Mouse (Mus musculus) liver, embryonic 14.5 days (tissue): ENCODE results near the gene Ank2. TPM values are rescaled to one million over a fixed set of nuclear protein-coding genes. Genes with fewer than 3 reads are reported as not detected.

ENCODE experiments used
- ATAC-seq: fragments of 200-750 bp; cut with Nextera tagmentation; 2 replicates; pipeline ENCODE4 v1.8.0; 2017; ENCODE audit warnings: moderate number of reproducible peaks, mild to moderate bottlenecking, moderate library complexity; ENCODE audit not compliant: insufficient read depth
- DNase-seq, 3 experiments: peaks; one replicate each; pipeline ENCODE4 v3.0.0-alpha.2; 2012 to 2013; ENCODE audit warnings: low read depth in 3 of 3, low spot score in 3 of 3
- H3K27ac ChIP-seq: fragments of 300-500 bp; sonication (generic); 2 replicates; pipeline ENCODE4 v1.5.1; 2014; ENCODE audit warnings: moderate library complexity, mild to moderate bottlenecking, control low read depth, inconsistent platforms
- H3K27me3 ChIP-seq: fragments of 300-500 bp; sonication (generic); 2 replicates; pipeline ENCODE4 v1.6.1; 2014; ENCODE audit warnings: mild to moderate bottlenecking, low read length, moderate library complexity; ENCODE audit not compliant: control insufficient read depth, insufficient read depth
- H3K36me3 ChIP-seq: fragments of 300-500 bp; sonication (generic); replicated peaks from 2 replicates; pipeline ENCODE4 v1.6.1; 2014; ENCODE audit warnings: low read depth; ENCODE audit not compliant: control insufficient read depth, insufficient read depth
- H3K4me1 ChIP-seq, 2 experiments: fragments of 200-500 bp in 1 of 2; fragments of 300-500 bp in 1 of 2; sonication (generic) in 1 of 2; replicated peaks; 2 replicates each; pipeline ENCODE4 v1.6.1; 2012 to 2014; ENCODE audit warnings: antibody characterized with exemption in 1 of 2, inconsistent platforms in 1 of 2, low read length in 1 of 2; ENCODE audit not compliant: control insufficient read depth in 2 of 2, insufficient read depth in 2 of 2
- H3K4me2 ChIP-seq: fragments of 300-500 bp; sonication (generic); 2 replicates; pipeline ENCODE4 v1.6.1; 2014; ENCODE audit warnings: low read depth, mild to moderate bottlenecking, control low read depth, moderate library complexity
- H3K4me3 ChIP-seq, 2 experiments: fragments of 200-500 bp in 1 of 2; fragments of 300-500 bp in 1 of 2; sonication (generic) in 1 of 2; 2 replicates each; pipeline ENCODE4 v1.5.1; 2012 to 2014; ENCODE audit warnings: low read depth in 2 of 2, low read length in 2 of 2, mild to moderate bottlenecking in 2 of 2, control low read depth in 1 of 2, inconsistent platforms in 1 of 2, moderate library complexity in 1 of 2; ENCODE audit not compliant: insufficient read depth in 1 of 2
- H3K9ac ChIP-seq: fragments of 300-500 bp; sonication (generic); replicated peaks from 2 replicates; pipeline ENCODE4 v1.6.1; 2014; ENCODE audit warnings: mild to moderate bottlenecking, control low read depth, moderate library complexity
- H3K9me3 ChIP-seq: fragments of 300-500 bp; sonication (generic); 2 replicates; pipeline ENCODE4 v1.6.1; 2016; ENCODE audit warnings: low read length, mixed read lengths; ENCODE audit not compliant: control insufficient read depth
- CTCF ChIP-seq: IDR thresholded peaks from 2 replicates; pipeline ENCODE4 v1.5.1; 2016; ENCODE audit warnings: antibody characterized with exemption, low read depth, control low read depth
- EP300 ChIP-seq: IDR thresholded peaks from 2 replicates; pipeline ENCODE4 v1.6.1; 2016; ENCODE audit warnings: antibody characterized with exemption, low read depth
- WGBS: fragments of 180-500 bp; shearing (Covaris S2); extraction: QIAGEN DNeasy Blood & Tissue Kit; methylation state at CpG from one replicate; pipeline ENCODE4 v1.1.7; 2014; ENCODE audit not compliant: insufficient replicate concordance; 5-methylcytosine and 5-hydroxymethylcytosine counted together
- polyA plus RNA-seq, 2 experiments: library from polyadenylated mRNA; depleted of rRNA in 1 of 2; stranded (reverse) in 1 of 2; unstranded in 1 of 2; fragments of >200 nt; fragmentation: Nextera tagmentation in 1 of 2; extraction: Ambion mirVana in 1 of 2; gene quantifications; 2 replicates each; pipeline versions ENCODE4 v1.2.1 to v1.2.3; 2012 to 2014

The Ank2 gene
- polyA plus RNA-seq, 2 experiments, result 4.8 to 5.2 TPM

GRCm38 (mm10) chr3:126998742-126999112 is 500.4 kb downstream of the Ank2 start:
- H3K27ac ChIP-seq, result no peak overlapping the region
- 15% methylated on average over 8 of the region's 8 CpGs for WGBS
- no peak overlapping the region for H3K9ac ChIP-seq

GRCm38 (mm10) chr3:126998008-126998741 is 501.0 kb downstream of the Ank2 start:
- H3K9ac ChIP-seq, result no peak overlapping the region
- H3K9me3 ChIP-seq, result no peaks in the 10 kb centered on the region
- DNase-seq, result no peak
- 17% methylated on average over 12 of the region's 12 CpGs for WGBS
- no peak overlapping the region for H3K4me3 ChIP-seq
- TF ChIP-seq EP300, result no peak
- no peak overlapping the region for H3K27ac ChIP-seq
- ATAC-seq, result no peak
- H3K4me2 ChIP-seq, result no peak overlapping the region
- H3K36me3 ChIP-seq, result no peaks in the 10 kb centered on the region
- H3K27me3 ChIP-seq, result no peaks in the 10 kb centered on the region
- no peaks in the 10 kb centered on the region for H3K4me1 ChIP-seq

More at GRCm38 (mm10) chr3:126998742-126999112, 500.4 kb downstream of the Ank2 start:
- ATAC-seq (no peak), DNase-seq (no peak)
- no peak for TF ChIP-seq EP300
- no peak for TF ChIP-seq CTCF
- no peaks in the 10 kb centered on the region for H3K4me1 ChIP-seq
- H3K9me3 ChIP-seq, result no peaks in the 10 kb centered on the region
- no peaks in the 10 kb centered on the region for H3K36me3 ChIP-seq
- no peaks in the 10 kb centered on the region for H3K27me3 ChIP-seq
- H3K4me2 ChIP-seq, result no peak overlapping the region
- no peak overlapping the region for H3K4me3 ChIP-seq

- DNase-seq, result no peak
Observed at GRCm38 (mm10) chr3:126997391-126998007, 501.7 kb downstream of the Ank2 start.

DNA sequence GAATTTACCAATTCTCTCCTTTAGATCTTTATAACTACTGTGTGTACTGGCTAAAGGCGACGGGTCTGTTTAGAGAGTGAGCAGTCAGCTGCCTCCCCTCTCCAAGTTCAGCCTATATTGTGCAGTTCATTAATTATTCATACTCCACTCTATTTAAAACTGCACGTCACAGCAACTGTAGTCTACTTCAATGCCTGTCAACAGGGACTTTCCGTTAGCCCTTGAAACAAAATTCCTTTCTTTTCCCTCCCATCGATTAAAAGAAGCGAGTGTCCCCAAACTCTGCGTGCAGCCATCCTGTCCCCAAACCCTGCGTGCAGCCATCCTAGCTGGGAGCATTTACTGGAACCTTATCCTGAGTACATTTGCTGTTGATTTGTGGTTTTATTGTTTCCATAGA is 502.4 kb downstream of the Ank2 start:
- no peak for ATAC-seq

More at GRCm38 (mm10) chr3:126997391-126998007, 501.7 kb downstream of the Ank2 start:
- H3K4me2 ChIP-seq, result no peak overlapping the region
- no peak overlapping the region for H3K27ac ChIP-seq
- H3K27me3 ChIP-seq, result no peaks in the 10 kb centered on the region
- no peaks in the 10 kb centered on the region for H3K36me3 ChIP-seq
- no peak overlapping the region for H3K9ac ChIP-seq
- ATAC-seq, result no peak
- H3K4me3 ChIP-seq, result 0 out of 4 replicates have a peak overlapping the region, but pooled peaks of 1 of the 2 experiments have one; percentile 21
- no peaks in the 10 kb centered on the region for H3K9me3 ChIP-seq
- TF ChIP-seq EP300, result no peak
- TF ChIP-seq CTCF, result peak; percentile 15; the same call in 1 of the 2 replicates
- no peaks in the 10 kb centered on the region for H3K4me1 ChIP-seq
- WGBS, result 13% methylated on average over 17 of the region's 17 CpGs

GRCm38 (mm10) chr3:126995970-126996369 is 503.2 kb downstream of the Ank2 start:
- DNase-seq, result no peak
- no peak overlapping the region for H3K27ac ChIP-seq
- WGBS, result 57% methylated on average over 4 of the region's 4 CpGs

More for the DNA sequence above, 502.4 kb downstream of the Ank2 start:
- Histone ChIP-seq H3K27me3 (no peaks in the 10 kb centered on the region), H3K4me1 (no peaks in the 10 kb centered on the region), H3K9ac (no peak overlapping the region), H3K4me3 (no peak overlapping the region), H3K27ac (no peak overlapping the region), H3K36me3 (no peaks in the 10 kb centered on the region), H3K9me3 (no peaks in the 10 kb centered on the region), H3K4me2 (no peak overlapping the region)
- WGBS, result 75% methylated on average over 8 of the region's 8 CpGs
- no peak for DNase-seq
- TF ChIP-seq EP300, result no peak
- TF ChIP-seq CTCF, result no peak

More at GRCm38 (mm10) chr3:126995970-126996369, 503.2 kb downstream of the Ank2 start:
- Histone ChIP-seq H3K4me2 (no peak overlapping the region), H3K4me3 (no peak overlapping the region), H3K9me3 (no peaks in the 10 kb centered on the region), H3K9ac (no peak overlapping the region), H3K27me3 (no peaks in the 10 kb centered on the region), H3K36me3 (no peaks in the 10 kb centered on the region), H3K4me1 (no peaks in the 10 kb centered on the region)
- no peak for ATAC-seq
- TF ChIP-seq CTCF (peak; percentile 10; the same call in 1 of the 2 replicates), EP300 (no peak)
